Mouse (Mus musculus): ENCODE data around the gene Cpsf4l. TPM values are rescaled to one million over a fixed set of nuclear protein-coding genes. Genes with fewer than 3 reads are reported as not detected.

Cpsf4l gene
- polyA plus RNA-seq, 2 experiments, result 0.02 to 0.11 TPM

DNA sequence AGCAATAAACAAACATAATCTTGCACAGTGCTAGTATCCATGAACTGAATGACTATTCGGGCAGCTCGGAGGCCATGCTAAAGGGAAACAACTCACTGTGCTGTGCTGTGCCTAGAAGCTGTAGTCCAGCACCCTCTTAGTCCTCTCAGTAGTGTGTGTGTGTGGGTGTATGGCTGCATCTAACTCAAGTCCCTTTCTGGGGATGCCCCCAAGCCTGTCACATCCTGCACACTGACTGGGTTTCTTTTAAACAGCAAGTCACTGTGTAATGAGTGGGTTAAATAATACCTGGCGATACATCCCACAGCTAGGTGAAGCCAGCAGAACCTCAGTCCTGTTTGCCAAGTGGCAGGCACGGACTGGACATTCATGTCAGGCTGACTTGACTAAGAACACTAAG lies 51.1 kb downstream of the Cpsf4l start:
- H3K36me3 ChIP-seq (replicated peaks; ENCODE audit: control insufficient read depth, insufficient read depth, low read depth), result peaks cover 99% of the 10 kb centered on the region

DNA sequence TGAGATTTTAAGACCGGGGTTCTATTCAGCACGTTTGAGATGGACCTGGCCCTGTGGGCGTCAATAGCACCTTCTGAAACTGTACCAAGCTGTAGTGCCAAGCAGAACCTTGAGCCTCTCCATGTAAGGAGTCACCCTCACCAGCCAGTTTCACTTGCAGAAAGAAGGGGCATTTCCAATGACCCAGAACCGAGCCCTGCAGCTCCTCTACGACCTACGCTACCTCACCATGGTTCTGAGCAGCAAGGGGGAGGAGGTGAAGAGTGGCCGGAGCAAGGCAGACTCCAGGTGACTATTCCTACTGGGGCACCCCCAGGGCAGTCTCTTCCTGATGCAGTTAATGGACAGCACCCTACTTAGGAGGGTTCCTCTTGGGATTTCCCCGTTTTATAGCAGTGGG lies 51.5 kb downstream of the Cpsf4l start:
- Histone ChIP-seq H3K9ac (replicated peaks) (no peak overlapping the region), H3K4me3 (ENCODE audit: insufficient read depth in 1 of 2, low read depth in 2 of 2, low read length in 2 of 2) (no peak overlapping the region), H3K36me3 (replicated peaks; ENCODE audit: control insufficient read depth, insufficient read depth, low read depth) (peaks cover 99% of the 10 kb centered on the region), H3K4me2 (ENCODE audit: low read depth) (no peak overlapping the region), H3K27ac (no peak overlapping the region), H3K27me3 (ENCODE audit: control insufficient read depth, insufficient read depth, low read length) (no peaks in the 10 kb centered on the region), H3K9me3 (ENCODE audit: control insufficient read depth, low read length) (no peaks in the 10 kb centered on the region), H3K4me1 (replicated peaks; ENCODE audit: control insufficient read depth in 2 of 2, insufficient read depth in 2 of 2, low read length in 1 of 2) (no peaks in the 10 kb centered on the region)
- DNase-seq (ENCODE audit: low read depth in 3 of 3, low spot score in 3 of 3), result no peak
- TF ChIP-seq CTCF (IDR thresholded peaks at IDR 0.05; ENCODE audit: low read depth), result no peak
- TF ChIP-seq EP300 (IDR thresholded peaks at IDR 0.05; ENCODE audit: low read depth), result no peak
- no peak for ATAC-seq (ENCODE audit: insufficient read depth)
- 84% methylated on average over 8 of the region's 8 CpGs for WGBS (ENCODE audit: insufficient replicate concordance)

More for the DNA sequence above, 51.1 kb downstream of the Cpsf4l start:
- TF ChIP-seq CTCF (IDR thresholded peaks at IDR 0.05; ENCODE audit: low read depth), result no peak
- TF ChIP-seq EP300 (IDR thresholded peaks at IDR 0.05; ENCODE audit: low read depth), result no peak
- Histone ChIP-seq H3K4me3 (ENCODE audit: insufficient read depth in 1 of 2, low read depth in 2 of 2, low read length in 2 of 2) (no peak overlapping the region), H3K4me2 (ENCODE audit: low read depth) (no peak overlapping the region), H3K9ac (replicated peaks) (no peak overlapping the region), H3K9me3 (ENCODE audit: control insufficient read depth, low read length) (no peaks in the 10 kb centered on the region), H3K27me3 (ENCODE audit: control insufficient read depth, insufficient read depth, low read length) (no peaks in the 10 kb centered on the region), H3K4me1 (replicated peaks; ENCODE audit: control insufficient read depth in 2 of 2, insufficient read depth in 2 of 2, low read length in 1 of 2) (no peaks in the 10 kb centered on the region), H3K27ac (no peak overlapping the region)
- ATAC-seq (ENCODE audit: insufficient read depth) (no peak), DNase-seq (ENCODE audit: low read depth in 3 of 3, low spot score in 3 of 3) (no peak)
- WGBS (ENCODE audit: insufficient replicate concordance), result 88% methylated on average over 4 of the region's 4 CpGs

DNA sequence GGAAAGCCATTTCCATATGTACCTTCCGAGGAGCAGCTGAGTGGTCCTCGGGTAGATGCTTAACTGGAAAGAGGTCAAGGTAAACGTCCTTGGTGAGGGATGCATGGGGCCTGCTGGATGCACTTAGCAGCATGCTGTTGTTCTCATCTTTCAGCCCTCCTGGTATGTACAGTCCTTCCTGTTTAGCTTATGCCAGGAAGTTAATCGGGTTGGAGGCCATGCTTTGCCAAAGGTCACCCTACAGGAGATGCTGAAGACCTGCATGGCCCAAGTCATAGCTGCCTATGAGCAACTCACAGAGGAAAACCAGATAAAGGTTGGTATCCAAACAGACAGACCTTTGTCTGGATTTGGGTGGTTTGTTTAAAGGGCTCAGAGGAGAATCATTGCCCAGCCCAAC lies 52.6 kb downstream of the Cpsf4l start:
- Histone ChIP-seq H3K9me3 (ENCODE audit: control insufficient read depth, low read length) (no peaks in the 10 kb centered on the region), H3K27ac (no peak overlapping the region)
- TF ChIP-seq EP300 (IDR thresholded peaks at IDR 0.05; ENCODE audit: low read depth) (no peak), CTCF (IDR thresholded peaks at IDR 0.05; ENCODE audit: low read depth) (no peak)

DNA sequence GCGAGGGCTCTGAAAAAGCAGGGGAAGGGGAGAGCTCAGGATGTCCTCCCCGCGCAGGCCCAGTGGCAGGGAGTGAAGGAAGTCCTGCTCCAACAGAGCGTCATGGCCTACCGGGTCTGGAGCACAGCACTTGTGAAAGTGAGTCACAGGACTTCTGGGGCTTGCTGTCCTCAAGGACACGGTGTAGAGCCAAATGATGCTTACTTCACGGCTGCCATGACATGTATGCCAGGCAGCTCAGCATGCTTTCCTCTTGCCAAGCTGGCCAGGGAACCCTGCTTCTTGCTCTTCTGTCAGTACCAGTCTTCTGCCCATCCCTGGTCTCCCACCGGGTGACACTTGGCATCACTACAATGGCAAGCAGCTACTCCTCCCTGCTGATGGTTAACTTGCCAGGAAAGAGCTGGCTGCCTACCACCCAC lies 53.3 kb downstream of the Cpsf4l start:
- Histone ChIP-seq H3K27me3 (ENCODE audit: control insufficient read depth, insufficient read depth, low read length) (no peaks in the 10 kb centered on the region), H3K9ac (replicated peaks) (no peak overlapping the region), H3K36me3 (replicated peaks; ENCODE audit: control insufficient read depth, insufficient read depth, low read depth) (peaks cover 97% of the 10 kb centered on the region), H3K27ac (no peak overlapping the region), H3K4me3 (ENCODE audit: insufficient read depth in 1 of 2, low read depth in 2 of 2, low read length in 2 of 2) (no peak overlapping the region), H3K4me2 (ENCODE audit: low read depth) (no peak overlapping the region), H3K9me3 (ENCODE audit: control insufficient read depth, low read length) (no peaks in the 10 kb centered on the region), H3K4me1 (replicated peaks; ENCODE audit: control insufficient read depth in 2 of 2, insufficient read depth in 2 of 2, low read length in 1 of 2) (peaks cover 2 to 3% of the 10 kb centered on the region in 2 experiments; a peak in 3 of 4 replicates)
- no peak for DNase-seq (ENCODE audit: low read depth in 3 of 3, low spot score in 3 of 3)
- ATAC-seq (ENCODE audit: insufficient read depth), result no peak
- TF ChIP-seq CTCF (IDR thresholded peaks at IDR 0.05; ENCODE audit: low read depth) (no peak), EP300 (IDR thresholded peaks at IDR 0.05; ENCODE audit: low read depth) (no peak)
- WGBS (ENCODE audit: insufficient replicate concordance), result 85% methylated on average over 8 of the region's 8 CpGs

More for the DNA sequence above, 52.6 kb downstream of the Cpsf4l start:
- WGBS (ENCODE audit: insufficient replicate concordance), result 68% methylated on average over 4 of the region's 4 CpGs
- no peaks in the 10 kb centered on the region for H3K27me3 ChIP-seq (ENCODE audit: control insufficient read depth, insufficient read depth, low read length)
- no peak overlapping the region for H3K9ac ChIP-seq (replicated peaks)
- H3K36me3 ChIP-seq (replicated peaks; ENCODE audit: control insufficient read depth, insufficient read depth, low read depth), result peaks cover 97% of the 10 kb centered on the region
- ATAC-seq (ENCODE audit: insufficient read depth) (no peak), DNase-seq (ENCODE audit: low read depth in 3 of 3, low spot score in 3 of 3) (no peak)
- no peaks in the 10 kb centered on the region for H3K4me1 ChIP-seq (replicated peaks; ENCODE audit: control insufficient read depth in 2 of 2, insufficient read depth in 2 of 2, low read length in 1 of 2)
- no peak overlapping the region for H3K4me2 ChIP-seq (ENCODE audit: low read depth)
- no peak overlapping the region for H3K4me3 ChIP-seq (ENCODE audit: insufficient read depth in 1 of 2, low read depth in 2 of 2, low read length in 2 of 2)

DNA sequence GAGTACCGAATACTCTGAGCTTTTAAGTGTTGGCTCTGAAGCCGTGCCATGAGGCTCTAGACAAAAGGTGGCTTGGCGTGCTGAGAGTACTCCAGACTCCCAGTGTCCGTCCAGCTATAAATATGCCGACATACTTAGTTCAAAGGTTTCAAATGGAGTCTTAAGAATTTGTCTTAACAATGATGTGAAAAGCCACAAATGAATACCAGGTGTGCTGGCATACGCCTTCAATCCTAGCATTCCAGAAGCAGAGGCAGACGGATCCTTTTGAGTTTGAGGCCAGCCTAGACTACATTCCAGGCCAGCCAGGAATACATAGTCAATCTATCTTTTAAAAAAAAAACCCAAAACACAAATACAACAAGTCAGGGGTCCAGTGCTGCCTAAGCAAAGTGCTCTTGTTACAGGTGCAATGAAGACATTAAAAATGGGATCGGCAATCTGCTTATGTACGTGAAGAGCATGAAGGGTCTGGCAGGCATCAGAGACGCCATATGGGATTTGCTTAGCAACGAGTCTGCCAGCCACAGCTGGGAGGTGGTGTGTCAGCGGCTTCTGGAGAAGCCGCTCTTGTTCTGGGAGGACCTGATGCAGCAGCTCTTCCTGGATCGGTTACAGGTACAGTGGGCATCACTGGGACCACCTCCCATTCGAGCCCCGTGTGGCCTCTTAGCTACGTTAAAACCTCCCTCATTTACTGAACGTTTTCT lies 55.1 kb downstream of the Cpsf4l start:
- ATAC-seq (ENCODE audit: insufficient read depth) (no peak), DNase-seq (ENCODE audit: low read depth in 3 of 3, low spot score in 3 of 3) (no peak)
- Histone ChIP-seq H3K27me3 (ENCODE audit: control insufficient read depth, insufficient read depth, low read length) (no peaks in the 10 kb centered on the region), H3K9me3 (ENCODE audit: control insufficient read depth, low read length) (no peaks in the 10 kb centered on the region), H3K4me2 (ENCODE audit: low read depth) (no peak overlapping the region), H3K4me3 (ENCODE audit: insufficient read depth in 1 of 2, low read depth in 2 of 2, low read length in 2 of 2) (no peak overlapping the region), H3K4me1 (replicated peaks; ENCODE audit: control insufficient read depth in 2 of 2, insufficient read depth in 2 of 2, low read length in 1 of 2) (peaks cover 16% of the 10 kb centered on the region in 2 experiments), H3K27ac (no peak overlapping the region), H3K9ac (replicated peaks) (no peak overlapping the region), H3K36me3 (replicated peaks; ENCODE audit: control insufficient read depth, insufficient read depth, low read depth) (peaks cover 80% of the 10 kb centered on the region)
- WGBS (ENCODE audit: insufficient replicate concordance), result 85% methylated on average over 18 of the region's 18 CpGs
- no peak for TF ChIP-seq EP300 (IDR thresholded peaks at IDR 0.05; ENCODE audit: low read depth)
- no peak for TF ChIP-seq CTCF (IDR thresholded peaks at IDR 0.05; ENCODE audit: low read depth)
